Mouse (Mus musculus): ENCODE results near the gene Exosc7. TPM values are rescaled to one million over a fixed set of nuclear protein-coding genes. Genes with fewer than 3 reads are reported as not detected.

Exosc7 gene
- polyA plus RNA-seq, 1 experiment = 74.7 TPM

DNA sequence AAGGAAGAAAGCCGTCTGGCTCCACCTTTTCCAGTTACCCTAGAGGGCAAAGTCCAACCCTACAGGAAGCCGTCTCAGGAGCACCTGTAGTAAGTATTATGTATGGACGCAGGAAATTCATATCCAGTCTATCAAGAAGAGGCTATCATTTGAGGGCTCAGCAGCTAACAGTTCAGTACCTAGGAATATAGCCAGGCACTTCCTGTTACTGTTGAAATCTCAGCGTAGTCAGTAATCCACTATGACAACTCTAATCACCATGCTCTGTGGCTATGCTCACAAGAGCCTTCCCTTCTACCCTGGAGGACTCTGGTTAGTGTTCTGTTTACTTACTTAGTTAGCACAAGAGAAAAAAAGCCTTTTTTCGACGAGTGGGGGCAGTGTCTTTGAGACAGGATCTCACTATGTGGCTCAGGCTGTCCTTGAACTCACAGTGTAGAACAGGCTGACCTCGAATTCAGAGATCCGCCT is 1.2 kb upstream of the Exosc7 start:
- TF ChIP-seq EP300 (IDR thresholded peaks at IDR 0.05; ENCODE audit: insufficient read depth, low read depth, low read length) (no peak), POLR2A (IDR thresholded peaks at IDR 0.05; ENCODE audit: insufficient read depth, low read length) (no peak), CTCF (IDR thresholded peaks at IDR 0.05; ENCODE audit: low read depth, low read length) (no peak)
- Histone ChIP-seq H3K4me3 (ENCODE audit: low read depth, low read length) (peak overlapping the region; percentile 76; the same call in 1 of the 2 replicates), H3K4me1 (ENCODE audit: control insufficient read depth, insufficient read depth, low read length) (no peaks in the 10 kb centered on the region), H3K9me3 (replicated peaks; ENCODE audit: control insufficient read depth, insufficient read depth, low read length, poor library complexity, severe bottlenecking) (no peaks in the 10 kb centered on the region), H3K27me3 (ENCODE audit: control insufficient read depth, insufficient read depth, low read length, poor library complexity, severe bottlenecking) (no peaks in the 10 kb centered on the region), H3K27ac (ENCODE audit: insufficient read depth, low read length) (no peak overlapping the region), H3K9ac (ENCODE audit: low read depth, poor library complexity, severe bottlenecking) (peak overlapping the region; percentile 43), H3K36me3 (ENCODE audit: control insufficient read depth, insufficient read depth, low read length, poor library complexity, severe bottlenecking) (no peaks in the 10 kb centered on the region)

DNA sequence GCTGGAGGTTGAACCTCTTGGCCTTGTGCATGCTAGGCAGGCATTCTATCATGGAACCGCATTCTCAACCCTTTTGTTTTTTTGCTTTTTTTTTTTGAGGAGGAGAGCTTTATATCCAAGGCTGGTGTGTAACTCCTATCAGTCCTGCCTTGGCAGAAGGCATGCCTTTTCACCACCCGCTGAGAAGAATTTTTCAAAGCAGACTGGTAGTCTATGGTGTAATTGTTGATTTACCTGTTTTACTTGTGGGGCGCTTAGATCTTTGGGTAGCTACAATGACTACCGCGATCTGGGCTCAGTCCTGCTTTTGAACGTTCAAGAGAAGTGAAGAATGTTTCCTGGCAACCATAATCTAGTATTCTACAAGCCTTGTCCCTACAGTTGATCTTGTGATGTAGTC is 916 bp downstream of the Exosc7 start:
- Histone ChIP-seq H3K36me3 (ENCODE audit: control insufficient read depth, insufficient read depth, low read length, poor library complexity, severe bottlenecking) (peaks cover 3% of the 10 kb centered on the region), H3K27ac (ENCODE audit: insufficient read depth, low read length) (no peak overlapping the region), H3K9ac (ENCODE audit: low read depth, poor library complexity, severe bottlenecking) (peak overlapping the region; percentile 43), H3K27me3 (ENCODE audit: control insufficient read depth, insufficient read depth, low read length, poor library complexity, severe bottlenecking) (no peaks in the 10 kb centered on the region), H3K4me1 (ENCODE audit: control insufficient read depth, insufficient read depth, low read length) (no peaks in the 10 kb centered on the region), H3K9me3 (replicated peaks; ENCODE audit: control insufficient read depth, insufficient read depth, low read length, poor library complexity, severe bottlenecking) (no peaks in the 10 kb centered on the region), H3K4me3 (ENCODE audit: low read depth, low read length) (peak overlapping the region; percentile 76)
- TF ChIP-seq EP300 (IDR thresholded peaks at IDR 0.05; ENCODE audit: insufficient read depth, low read depth, low read length) = no peak
- TF ChIP-seq CTCF (IDR thresholded peaks at IDR 0.05; ENCODE audit: low read depth, low read length) = no peak
- no peak for TF ChIP-seq POLR2A (IDR thresholded peaks at IDR 0.05; ENCODE audit: insufficient read depth, low read length)

DNA sequence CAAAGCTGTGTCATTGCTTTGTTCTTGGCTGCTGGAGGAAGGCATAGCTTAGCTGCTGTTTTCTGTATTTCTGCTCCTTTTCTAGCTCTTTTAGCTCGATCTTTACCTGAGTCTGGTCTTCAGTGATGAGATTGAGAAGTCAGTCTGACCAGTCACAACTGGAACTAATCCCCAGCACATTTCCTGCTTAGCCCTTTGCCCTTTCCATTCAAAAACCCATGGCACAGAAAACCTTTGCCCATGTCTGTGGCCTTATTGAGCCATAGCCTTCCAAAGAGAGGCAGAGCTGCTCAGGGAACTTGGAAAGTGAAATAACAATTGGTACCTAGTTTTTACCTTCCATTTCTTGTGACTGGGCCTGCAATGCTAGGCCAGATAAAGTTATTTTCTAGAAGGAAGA is 2.6 kb downstream of the Exosc7 start:
- no peak overlapping the region for H3K9ac ChIP-seq (ENCODE audit: low read depth, poor library complexity, severe bottlenecking)
- no peak overlapping the region for H3K4me3 ChIP-seq (ENCODE audit: low read depth, low read length)
- H3K9me3 ChIP-seq (replicated peaks; ENCODE audit: control insufficient read depth, insufficient read depth, low read length, poor library complexity, severe bottlenecking) = no peaks in the 10 kb centered on the region
- no peak overlapping the region for H3K27ac ChIP-seq (ENCODE audit: insufficient read depth, low read length)
- H3K27me3 ChIP-seq (ENCODE audit: control insufficient read depth, insufficient read depth, low read length, poor library complexity, severe bottlenecking) = no peaks in the 10 kb centered on the region
- H3K36me3 ChIP-seq (ENCODE audit: control insufficient read depth, insufficient read depth, low read length, poor library complexity, severe bottlenecking) = peaks cover 18% of the 10 kb centered on the region
- TF ChIP-seq POLR2A (IDR thresholded peaks at IDR 0.05; ENCODE audit: insufficient read depth, low read length) = no peak
- no peak for TF ChIP-seq EP300 (IDR thresholded peaks at IDR 0.05; ENCODE audit: insufficient read depth, low read depth, low read length)
- no peak for TF ChIP-seq CTCF (IDR thresholded peaks at IDR 0.05; ENCODE audit: low read depth, low read length)
- no peaks in the 10 kb centered on the region for H3K4me1 ChIP-seq (ENCODE audit: control insufficient read depth, insufficient read depth, low read length)

DNA sequence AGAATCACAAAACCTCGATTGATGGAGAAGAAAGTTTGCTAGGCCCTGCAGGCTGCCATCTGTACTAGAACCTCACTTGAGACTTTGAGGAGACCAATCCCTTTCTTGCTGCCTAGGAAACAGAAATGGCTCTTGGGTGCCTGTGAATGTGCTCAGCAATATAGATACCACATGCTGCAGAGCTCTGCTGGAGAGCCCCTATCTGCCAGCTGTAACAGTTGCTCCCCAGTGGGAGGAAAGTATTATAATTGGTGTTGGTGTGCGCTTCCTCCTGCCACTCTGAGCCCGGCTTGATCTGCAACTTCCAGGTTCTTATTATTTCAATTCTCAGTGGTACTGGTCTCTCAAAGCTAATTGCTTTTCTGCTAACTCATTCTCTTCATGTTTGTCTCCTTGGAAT is 10.0 kb downstream of the Exosc7 start:
- H3K27me3 ChIP-seq (ENCODE audit: control insufficient read depth, insufficient read depth, low read length, poor library complexity, severe bottlenecking) = no peaks in the 10 kb centered on the region
- no peak overlapping the region for H3K27ac ChIP-seq (ENCODE audit: insufficient read depth, low read length)
- TF ChIP-seq CTCF (IDR thresholded peaks at IDR 0.05; ENCODE audit: low read depth, low read length) (no peak), POLR2A (IDR thresholded peaks at IDR 0.05; ENCODE audit: insufficient read depth, low read length) (no peak), EP300 (IDR thresholded peaks at IDR 0.05; ENCODE audit: insufficient read depth, low read depth, low read length) (no peak)
- H3K36me3 ChIP-seq (ENCODE audit: control insufficient read depth, insufficient read depth, low read length, poor library complexity, severe bottlenecking) = peaks cover 39% of the 10 kb centered on the region
- no peak overlapping the region for H3K9ac ChIP-seq (ENCODE audit: low read depth, poor library complexity, severe bottlenecking)
- no peak overlapping the region for H3K4me3 ChIP-seq (ENCODE audit: low read depth, low read length)
- no peaks in the 10 kb centered on the region for H3K9me3 ChIP-seq (replicated peaks; ENCODE audit: control insufficient read depth, insufficient read depth, low read length, poor library complexity, severe bottlenecking)
- no peaks in the 10 kb centered on the region for H3K4me1 ChIP-seq (ENCODE audit: control insufficient read depth, insufficient read depth, low read length)

DNA sequence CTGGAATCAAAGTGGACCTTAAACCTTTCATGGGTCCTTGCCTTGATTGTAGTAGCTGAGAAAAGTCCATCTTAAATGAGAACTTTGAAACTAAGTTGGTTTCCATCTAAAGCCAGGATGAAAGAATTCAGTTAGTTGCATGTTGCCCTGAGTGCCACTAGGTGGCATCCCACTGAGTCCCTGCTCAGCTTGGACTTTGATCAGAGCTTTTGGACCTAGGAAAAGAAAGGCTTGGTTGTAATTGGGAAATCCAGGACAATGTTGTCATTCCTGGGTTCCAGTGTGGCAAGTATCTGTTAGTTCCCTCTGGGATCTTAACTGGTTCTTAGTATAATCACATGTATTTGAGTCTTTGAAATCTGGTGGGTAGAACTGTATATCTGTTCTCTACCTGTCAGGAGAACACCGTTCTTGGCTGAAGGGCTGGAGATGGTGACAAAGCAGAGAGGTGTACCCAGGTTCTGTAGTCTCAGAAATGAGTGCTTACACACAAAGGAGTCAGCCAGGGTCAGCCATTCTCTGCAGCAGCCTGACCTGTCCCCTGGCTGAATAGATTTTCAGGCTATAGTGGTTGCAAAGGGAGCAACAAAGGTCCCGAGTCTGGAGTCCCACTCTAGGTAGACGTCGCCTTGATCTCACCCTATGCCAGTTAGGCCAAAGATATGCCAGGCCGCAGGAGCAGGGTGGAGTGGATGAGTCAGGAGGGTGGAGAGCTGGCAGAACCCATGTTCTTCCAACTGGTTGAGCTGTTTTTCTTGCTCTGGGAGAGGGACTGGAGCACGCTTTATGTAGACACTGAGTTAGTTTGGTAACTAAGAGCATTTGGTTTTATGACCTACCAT is 10.8 kb downstream of the Exosc7 start:
- H3K36me3 ChIP-seq (ENCODE audit: control insufficient read depth, insufficient read depth, low read length, poor library complexity, severe bottlenecking) = peaks cover 44% of the 10 kb centered on the region
- H3K4me3 ChIP-seq (ENCODE audit: low read depth, low read length) = no peak overlapping the region
- H3K27ac ChIP-seq (ENCODE audit: insufficient read depth, low read length) = no peak overlapping the region
- TF ChIP-seq CTCF (IDR thresholded peaks at IDR 0.05; ENCODE audit: low read depth, low read length) (peak; percentile 66), EP300 (IDR thresholded peaks at IDR 0.05; ENCODE audit: insufficient read depth, low read depth, low read length) (no peak), POLR2A (IDR thresholded peaks at IDR 0.05; ENCODE audit: insufficient read depth, low read length) (no peak)
- H3K4me1 ChIP-seq (ENCODE audit: control insufficient read depth, insufficient read depth, low read length) = no peaks in the 10 kb centered on the region
- H3K9me3 ChIP-seq (replicated peaks; ENCODE audit: control insufficient read depth, insufficient read depth, low read length, poor library complexity, severe bottlenecking) = no peaks in the 10 kb centered on the region
- no peak overlapping the region for H3K9ac ChIP-seq (ENCODE audit: low read depth, poor library complexity, severe bottlenecking)
- no peaks in the 10 kb centered on the region for H3K27me3 ChIP-seq (ENCODE audit: control insufficient read depth, insufficient read depth, low read length, poor library complexity, severe bottlenecking)

DNA sequence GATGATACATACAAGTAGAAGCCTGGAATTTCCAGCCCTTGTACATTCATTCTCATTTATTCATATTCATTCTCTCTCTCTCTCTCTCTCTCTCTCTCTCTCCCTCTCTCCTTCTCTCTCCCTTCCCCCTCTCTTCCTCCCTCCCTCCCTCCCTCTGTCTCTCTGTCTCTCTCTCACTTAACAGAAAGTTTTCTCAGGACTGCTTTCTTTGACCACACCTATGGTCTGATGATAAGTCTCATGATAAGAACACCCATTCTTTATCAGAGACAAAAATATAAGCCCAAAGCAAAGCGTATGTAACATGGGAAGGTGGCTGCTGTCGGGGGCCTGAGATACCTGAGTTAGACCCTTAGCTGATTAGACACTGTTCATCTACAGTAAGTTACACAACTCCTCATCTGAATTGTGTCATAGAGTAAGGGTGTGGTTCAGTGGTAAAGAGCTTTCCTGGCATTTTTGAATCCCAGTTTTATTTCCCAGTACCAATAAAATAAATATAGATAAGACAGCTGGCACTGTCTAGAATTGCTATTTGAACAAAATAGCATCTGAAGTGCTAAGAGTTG is 11.5 kb downstream of the Exosc7 start:
- TF ChIP-seq EP300 (IDR thresholded peaks at IDR 0.05; ENCODE audit: insufficient read depth, low read depth, low read length) (no peak), POLR2A (IDR thresholded peaks at IDR 0.05; ENCODE audit: insufficient read depth, low read length) (no peak), CTCF (IDR thresholded peaks at IDR 0.05; ENCODE audit: low read depth, low read length) (no peak)
- H3K9ac ChIP-seq (ENCODE audit: low read depth, poor library complexity, severe bottlenecking) = no peak overlapping the region
- no peaks in the 10 kb centered on the region for H3K4me1 ChIP-seq (ENCODE audit: control insufficient read depth, insufficient read depth, low read length)
- H3K27me3 ChIP-seq (ENCODE audit: control insufficient read depth, insufficient read depth, low read length, poor library complexity, severe bottlenecking) = no peaks in the 10 kb centered on the region
- no peaks in the 10 kb centered on the region for H3K9me3 ChIP-seq (replicated peaks; ENCODE audit: control insufficient read depth, insufficient read depth, low read length, poor library complexity, severe bottlenecking)
- H3K27ac ChIP-seq (ENCODE audit: insufficient read depth, low read length) = no peak overlapping the region
- peaks cover 42% of the 10 kb centered on the region for H3K36me3 ChIP-seq (ENCODE audit: control insufficient read depth, insufficient read depth, low read length, poor library complexity, severe bottlenecking)
- no peak overlapping the region for H3K4me3 ChIP-seq (ENCODE audit: low read depth, low read length)

Measured in ES-Bruce4 (cell line).